Mouse (Mus musculus) lung, embryonic 16.5 days (tissue): ENCODE results near the gene Pgp. TPM values are rescaled to one million over a fixed set of nuclear protein-coding genes. Genes with fewer than 3 reads are reported as not detected.

ENCODE experiments used
- ATAC-seq: fragments of 200-750 bp; cut with Nextera tagmentation; 2 replicates; pipeline ENCODE4 v1.8.0; 2017; ENCODE audit warnings: low read depth, mild to moderate bottlenecking, moderate library complexity
- H3K27ac ChIP-seq: fragments of 300-500 bp; sonication (generic); 2 replicates; pipeline ENCODE4 v1.5.1; 2014; ENCODE audit warnings: mild to moderate bottlenecking, control low read depth, low read length
- H3K27me3 ChIP-seq: fragments of 300-500 bp; sonication (generic); 2 replicates; pipeline ENCODE4 v1.6.1; 2014; ENCODE audit warnings: low read depth, low read length, mixed read lengths; ENCODE audit not compliant: control insufficient read depth, insufficient read depth
- H3K36me3 ChIP-seq: fragments of 300-500 bp; sonication (generic); 2 replicates; pipeline ENCODE4 v1.6.1; 2014; ENCODE audit warnings: low read length; ENCODE audit not compliant: control insufficient read depth, insufficient read depth
- H3K4me1 ChIP-seq: fragments of 300-500 bp; sonication (generic); replicated peaks from 2 replicates; pipeline ENCODE4 v1.6.1; 2014; ENCODE audit warnings: low read length, mixed read lengths; ENCODE audit not compliant: control insufficient read depth, insufficient read depth
- H3K4me2 ChIP-seq: fragments of 300-500 bp; sonication (generic); 2 replicates; pipeline ENCODE4 v1.6.1; 2014; ENCODE audit warnings: low read depth, low read length, control low read depth
- H3K4me3 ChIP-seq: fragments of 300-500 bp; sonication (generic); 2 replicates; pipeline ENCODE4 v1.5.1; 2014; ENCODE audit warnings: mild to moderate bottlenecking, low read length, control low read depth
- H3K9ac ChIP-seq: fragments of 300-500 bp; sonication (generic); 2 replicates; pipeline ENCODE4 v1.6.1; 2014; ENCODE audit warnings: low read length, control low read depth
- H3K9me3 ChIP-seq: fragments of 300-500 bp; sonication (generic); 2 replicates; pipeline ENCODE4 v1.6.1; 2016; ENCODE audit warnings: low read length; ENCODE audit not compliant: control insufficient read depth
- WGBS: fragments of 180-500 bp; shearing (Covaris S2); extraction: QIAGEN DNeasy Blood & Tissue Kit; methylation state at CpG from one replicate; pipeline ENCODE4 v1.1.7; 2014; 5-methylcytosine and 5-hydroxymethylcytosine counted together
- polyA plus RNA-seq: library from polyadenylated mRNA; unstranded; fragments of >200 nt; fragmentation: Nextera tagmentation; extraction: Ambion mirVana; gene quantifications from 2 replicates; pipeline ENCODE4 v1.2.1, GENCODE M21; 2015

Pgp gene
- polyA plus RNA-seq, 1 experiment from 2014 or later = 50.6 TPM

- H3K27ac ChIP-seq = peak overlapping the region; percentile 89
- no peak for ATAC-seq
- H3K4me3 ChIP-seq = peak overlapping the region; percentile 86
- H3K27me3 ChIP-seq = no peaks in the 10 kb centered on the region
- H3K36me3 ChIP-seq = no peaks in the 10 kb centered on the region
- peak overlapping the region; percentile 94 for H3K4me2 ChIP-seq
- peak overlapping the region; percentile 94 for H3K9ac ChIP-seq
- WGBS = 16% methylated on average over 7 of the region's 7 CpGs
- no peaks in the 10 kb centered on the region for H3K9me3 ChIP-seq
- peaks cover 23% of the 10 kb centered on the region for H3K4me1 ChIP-seq
Observed at GRCm38 (mm10) chr17:24469336-24469909, 769 bp upstream of the Pgp start.

GRCm38 (mm10) chr17:24470701-24471527, 722 bp downstream of the Pgp start:
- H3K4me2 ChIP-seq = peak overlapping the region; percentile 94
- H3K4me1 ChIP-seq = peaks cover 23% of the 10 kb centered on the region
- peak overlapping the region; percentile 94 for H3K9ac ChIP-seq
- H3K4me3 ChIP-seq = peak overlapping the region; percentile 86
- peak; percentile 35 for ATAC-seq
- H3K9me3 ChIP-seq = no peaks in the 10 kb centered on the region
- H3K27me3 ChIP-seq = no peaks in the 10 kb centered on the region
- H3K27ac ChIP-seq = peak overlapping the region; percentile 58
- 1% methylated on average over 67 of the region's 68 CpGs for WGBS
- H3K36me3 ChIP-seq = peaks cover 12% of the 10 kb centered on the region

GRCm38 (mm10) chr17:24472512-24472911, 2.3 kb downstream of the Pgp start:
- 67% methylated on average over 4 of the region's 4 CpGs for WGBS
- Histone ChIP-seq H3K27me3 (no peaks in the 10 kb centered on the region), H3K9me3 (no peaks in the 10 kb centered on the region), H3K4me2 (no peak overlapping the region), H3K4me3 (no peak overlapping the region), H3K9ac (no peak overlapping the region; the same call in 1 of the 2 replicates), H3K4me1 (peaks cover 23% of the 10 kb centered on the region), H3K36me3 (peaks cover 23% of the 10 kb centered on the region), H3K27ac (no peak overlapping the region)
- ATAC-seq = no peak

- no peaks in the 10 kb centered on the region for H3K27me3 ChIP-seq
- no peak within 1 kb of the TSS for H3K27ac ChIP-seq
- no peak within 1 kb of the TSS for H3K4me2 ChIP-seq
- H3K9ac ChIP-seq = no peak within 1 kb of the TSS
- H3K4me1 ChIP-seq = peaks cover 29% of the 10 kb centered on the region
- no peaks in the 10 kb centered on the region for H3K9me3 ChIP-seq
- peaks cover 23% of the 10 kb centered on the region for H3K36me3 ChIP-seq
- 74% methylated on average over 6 of the region's 6 CpGs for WGBS
- ATAC-seq = no peak
- no peak within 1 kb of the TSS for H3K4me3 ChIP-seq
Observed at GRCm38 (mm10) chr17:24473612-24474275, 3.6 kb downstream of the Pgp start, which contains the start of gene Bricd5. Bricd5 (plus strand) TSS chr17:24473884.

GRCm38 (mm10) chr17:24474557-24474956, 4.4 kb downstream of the Pgp start:
- no peak for ATAC-seq
- H3K27ac ChIP-seq = no peak overlapping the region
- 86% methylated on average over 5 of the region's 5 CpGs for WGBS
- no peaks in the 10 kb centered on the region for H3K27me3 ChIP-seq
- peaks cover 29% of the 10 kb centered on the region for H3K4me1 ChIP-seq
- H3K9ac ChIP-seq = no peak overlapping the region
- H3K9me3 ChIP-seq = no peaks in the 10 kb centered on the region
- H3K4me3 ChIP-seq = no peak overlapping the region
- H3K36me3 ChIP-seq = peaks cover 23% of the 10 kb centered on the region
- no peak overlapping the region for H3K4me2 ChIP-seq

GRCm38 (mm10) chr17:24475586-24475985, 5.4 kb downstream of the Pgp start:
- Histone ChIP-seq H3K9me3 (no peaks in the 10 kb centered on the region), H3K4me1 (peaks cover 33% of the 10 kb centered on the region), H3K9ac (no peak overlapping the region), H3K4me3 (no peak overlapping the region), H3K36me3 (peaks cover 23% of the 10 kb centered on the region), H3K4me2 (no peak overlapping the region), H3K27me3 (no peaks in the 10 kb centered on the region), H3K27ac (no peak overlapping the region)
- 90% methylated on average over 6 of the region's 6 CpGs for WGBS
- ATAC-seq = no peak

GRCm38 (mm10) chr17:24476022-24476776, 6.0 kb downstream of the Pgp start:
- peaks cover 23% of the 10 kb centered on the region for H3K36me3 ChIP-seq
- no peak overlapping the region for H3K9ac ChIP-seq
- WGBS = 87% methylated on average over 10 of the region's 10 CpGs

GRCm38 (mm10) chr17:24477053-24477984, 7.1 kb downstream of the Pgp start:
- Histone ChIP-seq H3K36me3 (peaks cover 23% of the 10 kb centered on the region), H3K27ac (no peak overlapping the region), H3K9me3 (no peaks in the 10 kb centered on the region), H3K9ac (no peak overlapping the region), H3K27me3 (no peaks in the 10 kb centered on the region), H3K4me2 (no peak overlapping the region), H3K4me1 (peaks cover 18% of the 10 kb centered on the region), H3K4me3 (no peak overlapping the region; the same call in 1 of the 2 replicates)
- WGBS = 90% methylated on average over 20 of the region's 20 CpGs
- no peak for ATAC-seq

More at GRCm38 (mm10) chr17:24476022-24476776, 6.0 kb downstream of the Pgp start:
- ATAC-seq = no peak
- H3K4me1 ChIP-seq = peaks cover 29% of the 10 kb centered on the region
- no peak overlapping the region for H3K27ac ChIP-seq
- no peak overlapping the region for H3K4me3 ChIP-seq
- H3K9me3 ChIP-seq = no peaks in the 10 kb centered on the region
- H3K27me3 ChIP-seq = no peaks in the 10 kb centered on the region
- H3K4me2 ChIP-seq = no peak overlapping the region
